Mouse (Mus musculus): Measurements from ENCODE around the gene Ncln.

GRCm38 (mm10) chr10:81518546-81518945 is 22.4 kb upstream of the Ncln start:
- peak; percentile 17 for TF ChIP-seq CTCF (IDR thresholded peaks at IDR 0.05; ENCODE audit: control insufficient read depth, insufficient read depth, insufficient read length)
- no peak for TF ChIP-seq MAX (IDR thresholded peaks at IDR 0.05)
- no peak for TF ChIP-seq MYOG (IDR thresholded peaks at IDR 0.05; ENCODE audit: control insufficient read depth, extremely low read depth, insufficient read length)
- TF ChIP-seq USF1 (IDR thresholded peaks at IDR 0.05; ENCODE audit: low read depth), result no peak
- no peak for TF ChIP-seq FOSL1 (IDR thresholded peaks at IDR 0.05; ENCODE audit: insufficient read depth, low read length, poor library complexity, severe bottlenecking)
